Mouse (Mus musculus) gastrocnemius, postnatal 4 days (tissue): Measurements from ENCODE around the gene Clec10a. TPM values are rescaled to one million over a fixed set of nuclear protein-coding genes. Genes with fewer than 3 reads are reported as not detected.

Experiments used
- DNase-seq, 2 experiments: peaks; one replicate each; pipeline ENCODE4 v3.0.0; 2021 to 2022; ENCODE audit warnings: low spot score in 2 of 2, mixed read lengths in 2 of 2
- total RNA-seq, 2 experiments: library from RNA; stranded (reverse); gene quantifications; 2 replicates each; pipeline ENCODE4 v1.2.3; 2021

Clec10a gene
- total RNA-seq, 2 experiments from 2014 or later = 8.6 to 10.5 TPM

- DNase-seq = no peak
These were observed 23.4 kb downstream of the Clec10a start for GRCm38 (mm10) chr11:70179401-70179800.

GRCm38 (mm10) chr11:70180496-70180895 is 24.5 kb downstream of the Clec10a start:
- DNase-seq = no peak

GRCm38 (mm10) chr11:70185120-70185519 is 29.1 kb downstream of the Clec10a start:
- DNase-seq = no peak

- no peak for DNase-seq
These were observed 33.5 kb downstream of the Clec10a start for GRCm38 (mm10) chr11:70189319-70190134.

GRCm38 (mm10) chr11:70191188-70191587 is 35.2 kb downstream of the Clec10a start:
- DNase-seq = no peak

GRCm38 (mm10) chr11:70192157-70192556 is 36.2 kb downstream of the Clec10a start:
- no peak for DNase-seq

- DNase-seq = no peak
These were observed 37.6 kb downstream of the Clec10a start for GRCm38 (mm10) chr11:70193354-70194285.

GRCm38 (mm10) chr11:70198332-70198731 is 42.3 kb downstream of the Clec10a start:
- DNase-seq = no peak

- no peak for DNase-seq
These were observed 43.1 kb downstream of the Clec10a start for GRCm38 (mm10) chr11:70199107-70199506.

GRCm38 (mm10) chr11:70200036-70200608 is 44.1 kb downstream of the Clec10a start:
- no peak for DNase-seq

- peak; percentile 67 to 85 for DNase-seq
These were observed 45.7 kb downstream of the Clec10a start for GRCm38 (mm10) chr11:70201691-70202090.

- no peak for DNase-seq
These were observed 50.8 kb downstream of the Clec10a start for GRCm38 (mm10) chr11:70206801-70207200.

GRCm38 (mm10) chr11:70207283-70207682 is 51.3 kb downstream of the Clec10a start:
- DNase-seq = no peak

- DNase-seq = no peak
These were observed 52.9 kb downstream of the Clec10a start for GRCm38 (mm10) chr11:70208778-70209388.

GRCm38 (mm10) chr11:70210681-70211080 is 54.7 kb downstream of the Clec10a start:
- no peak for DNase-seq

GRCm38 (mm10) chr11:70211972-70212371 is 56.0 kb downstream of the Clec10a start:
- DNase-seq = no peak

- no peak for DNase-seq
These were observed 56.4 kb downstream of the Clec10a start, which contains the start of gene Slc16a11 for GRCm38 (mm10) chr11:70212423-70212822. Slc16a11 (plus strand) TSS chr11:70212752.

GRCm38 (mm10) chr11:70212896-70213295 is 56.9 kb downstream of the Clec10a start:
- peak in 1 of 2 experiments; percentile 60 for DNase-seq

GRCm38 (mm10) chr11:70213736-70214135 is 57.7 kb downstream of the Clec10a start:
- DNase-seq = no peak

GRCm38 (mm10) chr11:70214191-70214855 is 58.3 kb downstream of the Clec10a start:
- DNase-seq = no peak

- DNase-seq = no peak
These were observed 58.8 kb downstream of the Clec10a start for GRCm38 (mm10) chr11:70214856-70215209.
